Mouse (Mus musculus): Measurements from ENCODE around the gene Lgals1.

DNA sequence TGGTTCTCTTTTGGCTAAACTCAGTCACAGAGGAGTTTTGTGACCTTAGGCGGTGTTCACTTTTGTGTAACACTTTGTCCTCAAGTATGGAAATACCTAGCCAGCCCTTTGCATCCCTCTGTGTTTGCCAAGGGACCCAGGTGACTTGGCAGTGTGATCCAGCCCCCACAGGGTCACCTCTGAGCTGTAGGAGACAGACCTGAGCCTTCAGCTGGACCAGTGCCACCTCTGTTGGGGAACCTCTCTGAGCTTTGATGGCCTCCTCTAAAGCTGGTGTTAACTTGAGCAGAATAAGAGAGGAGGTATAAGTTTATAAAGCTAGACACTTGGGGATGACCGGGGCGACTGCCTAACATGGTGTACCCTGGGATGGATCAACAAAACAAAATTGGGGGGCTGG is 22.4 kb downstream of the Lgals1 start:
- no peak for TF ChIP-seq CTCF (IDR thresholded peaks at IDR 0.05; ENCODE audit: borderline replicate concordance, extremely low read depth, insufficient read depth, insufficient read length)
- TF ChIP-seq POLR2A (IDR thresholded peaks at IDR 0.05; ENCODE audit: borderline replicate concordance, extremely low read depth, insufficient read depth, insufficient read length, poor library complexity, severe bottlenecking) = no peak
